Mouse (Mus musculus) MEL (cell line): ENCODE data around the gene Ass1.

ENCODE experiments used
- CHD1 ChIP-seq: IDR thresholded peaks from 2 replicates; pipeline ENCODE4 v1.6.1; 2012; ENCODE audit warnings: low read depth, mild to moderate bottlenecking, inconsistent platforms, low read length, improper control_type of control experiment
- CTCF ChIP-seq, 3 experiments: IDR thresholded peaks in 2 of 3; conservative IDR thresholded peaks in 1 of 3; 2 replicates each; pipeline ENCODE4 v1.5.1; 2011 to 2012; ENCODE audit warnings: low read length in 3 of 3, low read depth in 2 of 3, mild to moderate bottlenecking in 2 of 3, improper control_type of control experiment in 1 of 3, inconsistent platforms in 1 of 3, mixed read lengths in 1 of 3, moderate library complexity in 1 of 3; ENCODE audit not compliant: control insufficient read depth in 1 of 3, insufficient read depth in 1 of 3, poor library complexity in 1 of 3, severe bottlenecking in 1 of 3
- GABPA ChIP-seq: IDR thresholded peaks from 2 replicates; pipeline ENCODE4 v1.6.1; 2012; ENCODE audit warnings: low read depth, mild to moderate bottlenecking, inconsistent platforms, low read length, improper control_type of control experiment, moderate library complexity
- MEF2A ChIP-seq: IDR thresholded peaks from 2 replicates; pipeline ENCODE4 v1.6.1; 2014; ENCODE audit warnings: low read depth, mild to moderate bottlenecking, inconsistent platforms, low read length, improper control_type of control experiment; ENCODE audit not compliant: poor library complexity, insufficient replicate concordance, severe bottlenecking; ENCODE audit errors: extremely low read depth
- RAD21 ChIP-seq: IDR thresholded peaks from 2 replicates; pipeline ENCODE4 v1.6.1; 2011; ENCODE audit warnings: mild to moderate bottlenecking, low read depth, low read length, improper control_type of control experiment
- SIN3A ChIP-seq: IDR thresholded peaks from 2 replicates; pipeline ENCODE4 v1.6.1; 2012; ENCODE audit warnings: low read length, improper control_type of control experiment, inconsistent platforms

GRCm38 (mm10) chr2:31516557-31516956, 46.5 kb downstream of the Ass1 start:
- TF ChIP-seq CTCF (IDR thresholded peaks at IDR 0.05 in 2 of 3, conservative IDR thresholded peaks at IDR 0.05 in 1 of 3; ENCODE audit: control insufficient read depth in 1 of 3, insufficient read depth in 1 of 3, low read depth in 2 of 3, low read length in 3 of 3, poor library complexity in 1 of 3, severe bottlenecking in 1 of 3) (no peak), MEF2A (no peak), RAD21 (no peak), CHD1 (no peak), GABPA (no peak), SIN3A (no peak)
